Mouse (Mus musculus) layer of hippocampus, adult 11-12 months (tissue): ENCODE results near the gene Tbc1d19.

Experiments
- DNase-seq: peaks from one replicate; pipeline ENCODE4 v3.0.0; 2022; ENCODE audit warnings: low spot score

The Tbc1d19 gene

DNA sequence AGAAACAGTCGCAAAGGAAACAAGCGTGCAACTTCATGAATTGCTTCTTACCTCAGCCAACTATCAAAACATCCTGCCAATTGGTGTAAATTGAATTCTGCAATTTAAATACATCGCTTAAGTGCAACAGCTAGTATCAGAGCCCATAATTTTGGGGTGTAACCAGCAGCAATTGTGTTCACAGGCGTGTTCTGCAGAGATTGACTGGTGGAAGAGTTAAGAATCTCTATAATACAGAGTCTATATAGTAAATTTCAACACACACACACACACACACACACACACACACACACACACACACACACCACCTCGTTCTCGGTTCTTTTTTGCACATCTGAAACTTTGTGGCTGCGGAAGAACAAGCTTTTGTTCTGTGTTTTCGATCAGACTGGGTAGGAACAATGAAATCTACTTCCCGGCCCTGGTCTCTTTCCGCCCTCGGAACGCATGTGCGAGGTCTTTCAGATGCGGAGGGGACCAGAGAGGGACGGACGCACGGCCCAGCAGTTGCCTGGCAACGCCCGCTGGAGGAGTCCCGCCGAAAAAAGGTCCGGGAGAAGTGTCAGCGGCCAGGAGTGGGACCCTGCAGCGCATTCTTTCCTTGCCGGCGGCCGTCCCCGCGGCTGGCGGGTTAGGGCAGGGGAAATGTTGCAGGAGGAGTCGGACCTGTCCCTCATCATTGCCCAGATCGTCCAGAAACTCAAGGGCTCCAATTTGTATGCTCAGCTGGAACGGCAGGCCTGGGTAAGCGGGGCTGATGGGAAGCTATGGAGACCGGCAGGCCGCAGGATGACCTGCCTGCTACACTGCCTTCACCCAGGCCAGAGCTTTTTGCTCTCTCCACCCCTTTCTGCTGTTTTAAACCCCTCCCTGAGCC lies at the start of gene Tbc1d19:
Gene Tbc1d19, plus strand, starts transcription at position 492 of the 877 bp plus-strand sequence.
- peak; percentile 86 for DNase-seq

GRCm38 (mm10) chr5:53759912-53760311 lies 49.5 kb upstream of the Tbc1d19 start:
- no peak for DNase-seq

DNA sequence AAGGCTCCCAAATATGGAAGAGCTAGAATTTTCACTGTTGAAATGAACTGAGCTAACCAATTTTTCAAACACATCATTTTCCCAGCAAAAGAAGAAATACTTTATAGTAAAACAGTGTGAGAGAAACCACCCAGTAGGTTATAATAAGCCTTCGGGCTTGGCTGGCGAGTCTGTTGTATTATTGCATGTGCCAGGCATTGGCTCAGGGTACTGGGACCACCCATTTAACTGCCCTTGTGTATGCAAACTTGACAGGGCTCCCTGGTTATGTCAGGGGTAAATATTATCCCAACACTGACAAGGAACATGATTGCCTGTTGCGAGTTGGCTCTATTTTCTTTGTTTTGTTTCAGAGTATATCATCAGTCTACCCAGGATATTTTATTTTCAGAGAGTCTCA lies 48.5 kb upstream of the Tbc1d19 start:
- DNase-seq, result no peak

DNA sequence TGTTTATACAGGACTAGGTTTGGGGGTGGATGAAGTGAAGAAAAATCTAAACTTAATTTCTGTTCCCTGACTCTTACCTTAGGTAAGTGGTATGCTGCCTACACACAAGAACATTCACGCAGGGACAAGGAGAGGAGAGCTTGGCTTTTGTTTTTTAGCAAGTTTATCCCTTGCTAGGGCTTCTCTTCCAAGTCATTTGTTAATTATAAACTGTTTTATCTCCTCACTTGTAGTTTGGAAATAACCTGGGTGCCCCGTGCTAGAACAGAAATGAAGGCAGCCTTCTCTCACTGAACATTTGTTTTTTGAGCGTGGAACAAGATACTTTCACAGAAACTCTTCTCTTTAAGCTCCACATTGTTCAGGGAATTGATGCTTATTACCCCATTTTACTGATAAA lies 48.1 kb upstream of the Tbc1d19 start:
- no peak for DNase-seq

GRCm38 (mm10) chr5:53784818-53785520 lies 24.4 kb upstream of the Tbc1d19 start:
- no peak for DNase-seq

DNA sequence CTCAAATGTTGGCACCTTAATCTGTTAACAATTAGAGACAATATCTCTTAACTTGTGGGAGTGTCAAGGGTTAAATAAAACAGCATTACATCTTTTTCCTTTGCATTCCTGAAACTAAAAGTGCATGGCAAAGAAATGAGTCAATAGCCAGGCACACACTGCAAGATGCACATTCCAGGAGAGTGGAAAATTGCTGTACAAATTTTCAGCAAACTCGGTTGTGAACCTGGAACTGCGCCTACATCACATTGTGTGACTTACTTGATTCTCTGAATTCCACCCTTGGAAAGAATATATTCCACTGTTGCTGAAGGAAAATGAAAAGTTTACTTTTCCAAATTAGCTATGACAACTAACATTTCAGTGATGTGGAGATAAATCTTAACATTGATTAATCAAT lies 8.0 kb upstream of the Tbc1d19 start:
- no peak for DNase-seq

DNA sequence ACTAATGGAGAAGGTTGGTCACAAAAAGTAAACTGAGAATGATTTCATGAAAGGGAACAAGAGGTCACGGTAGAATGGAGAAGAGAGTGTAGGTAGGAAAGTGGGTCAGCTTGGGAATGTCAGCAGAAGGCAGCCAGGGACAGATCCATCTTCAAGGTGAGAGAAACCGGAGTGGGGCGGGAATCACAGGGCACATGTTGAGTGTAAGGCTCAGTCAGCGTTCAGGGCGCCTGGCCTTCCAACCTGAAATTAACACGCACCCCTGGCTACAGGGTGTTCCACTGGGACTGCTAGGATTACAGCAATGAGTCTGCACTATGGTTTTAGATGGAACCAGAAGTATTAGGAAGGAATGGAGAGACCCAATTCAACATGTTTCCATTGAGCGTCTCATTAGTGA lies 10.3 kb downstream of the Tbc1d19 start:
- no peak for DNase-seq

GRCm38 (mm10) chr5:53825886-53826285 lies 16.5 kb downstream of the Tbc1d19 start:
- no peak for DNase-seq

DNA sequence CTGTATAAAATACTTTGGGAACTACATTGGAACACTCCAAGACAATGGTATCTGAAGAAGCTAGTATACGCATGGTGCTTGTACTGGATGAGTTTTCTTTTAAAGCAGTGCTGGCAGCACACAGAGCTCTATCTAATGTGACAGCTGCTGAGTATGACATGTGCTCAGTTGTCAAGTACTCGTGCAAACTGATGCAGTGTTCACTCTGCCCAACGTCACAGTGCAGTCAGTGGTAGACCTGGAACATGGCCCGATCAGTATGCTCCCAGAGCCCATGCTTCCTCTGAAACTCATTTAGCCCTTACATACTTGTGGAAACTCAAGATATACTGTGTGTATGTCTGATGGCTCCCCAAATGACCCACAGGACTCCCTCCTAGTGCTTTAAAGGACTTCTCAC lies 25.1 kb downstream of the Tbc1d19 start:
- no peak for DNase-seq

DNA sequence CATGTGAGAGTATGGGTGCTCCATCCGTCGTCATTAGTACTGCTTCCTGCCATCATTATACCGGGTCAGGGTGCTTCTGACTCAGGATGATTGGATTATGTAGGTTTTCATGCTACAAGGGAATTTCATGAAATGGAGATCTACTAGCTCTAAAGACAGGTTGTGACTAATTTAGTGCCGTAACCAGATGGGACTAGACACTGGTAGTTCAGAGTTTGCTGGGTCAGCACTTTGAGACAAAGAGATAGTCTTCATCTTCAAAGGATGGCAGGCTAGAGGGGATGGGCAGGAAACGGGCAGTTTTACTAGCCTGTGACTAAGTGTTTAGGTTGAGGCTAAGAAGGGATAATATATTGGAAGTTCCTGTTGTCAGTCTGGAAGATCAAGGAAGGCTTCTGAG lies 31.9 kb downstream of the Tbc1d19 start:
- no peak for DNase-seq

- DNase-seq, result no peak
Observed at GRCm38 (mm10) chr5:53848294-53848942, 39.0 kb downstream of the Tbc1d19 start.

GRCm38 (mm10) chr5:53852574-53852973 lies 43.2 kb downstream of the Tbc1d19 start:
- no peak for DNase-seq

DNA sequence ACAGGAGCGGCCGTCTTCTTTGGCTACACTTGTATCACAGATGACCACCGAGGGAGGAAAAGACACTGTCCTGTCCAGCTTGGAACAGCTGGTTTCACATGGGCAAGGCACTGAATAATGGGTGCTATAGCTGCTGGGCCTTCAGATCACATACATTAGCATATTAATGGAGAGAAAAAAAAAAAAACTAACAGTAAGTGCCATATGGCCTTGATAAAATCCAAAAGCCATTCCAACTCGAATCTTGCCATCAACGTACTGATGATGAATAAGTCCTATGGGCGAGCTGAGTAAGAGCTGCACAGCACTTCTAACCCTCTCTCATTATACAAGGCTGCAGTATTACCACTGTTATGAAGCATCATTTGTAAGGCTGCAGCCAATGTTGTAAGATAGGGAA lies 45.2 kb downstream of the Tbc1d19 start:
- no peak for DNase-seq

DNA sequence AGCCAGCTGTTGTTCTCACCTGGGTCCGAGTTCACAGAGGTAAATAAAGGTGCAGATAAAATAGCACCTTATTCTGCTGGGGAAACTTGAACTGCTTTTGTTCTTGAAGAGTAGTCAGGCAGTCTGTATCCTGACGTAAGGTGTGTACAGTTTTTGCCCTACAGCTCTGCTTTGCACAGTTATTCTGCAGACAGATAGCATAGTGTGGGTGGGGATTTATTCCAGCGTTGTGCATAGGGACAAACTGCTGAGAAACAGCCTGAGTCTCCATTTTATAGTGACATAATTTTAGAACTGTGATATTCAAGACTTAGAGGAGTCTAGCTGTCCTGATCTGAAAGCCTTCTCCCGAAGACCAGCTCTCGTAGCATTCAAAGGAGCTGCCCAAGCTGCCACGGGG lies 46.6 kb downstream of the Tbc1d19 start:
- DNase-seq, result no peak

- no peak for DNase-seq
Observed at GRCm38 (mm10) chr5:53865146-53865545, 55.7 kb downstream of the Tbc1d19 start.

- peak; percentile 1 for DNase-seq
Observed at GRCm38 (mm10) chr5:53865991-53866390, 56.6 kb downstream of the Tbc1d19 start.

DNA sequence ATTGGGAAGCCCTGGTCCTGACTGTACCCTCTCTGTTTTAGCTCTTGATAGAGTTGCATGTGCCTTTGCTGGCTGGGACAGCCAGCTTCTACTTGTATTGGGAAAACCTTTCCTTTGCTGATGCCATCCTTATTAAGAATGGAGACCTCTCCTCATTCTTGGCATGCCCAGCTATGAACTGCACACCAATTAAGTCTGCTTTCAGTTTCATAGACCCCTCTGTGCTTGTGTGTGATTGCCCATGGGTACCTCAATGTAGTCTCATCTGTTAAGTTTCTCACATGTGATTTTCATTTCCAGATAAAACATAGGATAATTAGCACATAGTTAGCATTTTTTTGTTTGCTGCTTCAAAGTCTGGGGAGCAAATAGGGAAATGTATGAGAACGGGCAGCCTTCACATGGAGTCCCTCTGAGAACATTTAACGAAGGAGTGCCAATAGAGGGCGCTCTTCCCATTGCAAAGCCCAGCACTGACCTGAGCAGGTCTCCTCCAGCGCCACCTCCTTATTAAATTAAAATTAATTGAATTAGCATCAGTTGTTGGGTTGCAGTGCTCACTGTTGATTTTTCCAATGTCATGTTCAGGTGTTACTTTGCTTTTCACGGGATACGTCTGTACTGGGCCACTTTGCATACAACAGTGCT lies 62.4 kb downstream of the Tbc1d19 start:
- peak; percentile 76 for DNase-seq

DNA sequence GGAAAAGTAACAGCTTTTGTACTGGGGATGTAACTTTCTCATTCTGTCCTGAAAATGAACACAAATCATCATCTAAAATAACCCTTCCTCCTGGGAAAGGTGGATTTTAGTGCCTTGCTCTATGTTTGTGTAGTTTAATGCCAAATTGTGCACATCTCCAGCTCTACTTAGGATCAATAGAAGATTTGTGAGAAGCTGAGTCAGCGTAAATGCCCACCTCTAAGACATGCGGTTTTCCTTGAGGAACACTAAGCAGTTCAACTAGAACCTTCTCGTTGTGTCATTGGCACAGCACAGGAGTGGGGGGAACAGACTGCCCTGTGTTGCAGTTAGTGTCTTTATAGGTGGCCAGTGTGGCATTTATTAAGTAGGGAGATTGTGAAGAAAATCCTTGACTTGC lies 65.6 kb downstream of the Tbc1d19 start:
- DNase-seq, result no peak

DNA sequence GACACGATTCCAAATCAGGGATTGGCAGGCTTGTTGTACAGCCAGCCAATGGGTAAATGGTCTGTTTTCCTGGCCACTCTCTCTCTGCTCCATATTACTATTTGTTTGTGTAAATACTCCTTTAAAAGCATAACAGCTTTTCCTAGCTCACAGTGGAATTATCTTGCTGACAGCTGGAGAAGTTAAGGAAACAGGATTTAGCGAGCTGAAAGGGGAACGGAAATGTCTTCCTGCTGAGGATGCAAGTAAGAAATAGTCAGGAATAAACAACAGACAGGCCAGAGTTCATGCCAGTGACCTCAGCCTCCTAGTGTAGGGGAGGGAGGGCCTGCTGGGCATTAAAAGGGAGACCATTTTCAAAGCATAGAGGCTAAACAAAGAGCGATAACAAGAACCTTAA lies 71.3 kb downstream of the Tbc1d19 start:
- no peak for DNase-seq

DNA sequence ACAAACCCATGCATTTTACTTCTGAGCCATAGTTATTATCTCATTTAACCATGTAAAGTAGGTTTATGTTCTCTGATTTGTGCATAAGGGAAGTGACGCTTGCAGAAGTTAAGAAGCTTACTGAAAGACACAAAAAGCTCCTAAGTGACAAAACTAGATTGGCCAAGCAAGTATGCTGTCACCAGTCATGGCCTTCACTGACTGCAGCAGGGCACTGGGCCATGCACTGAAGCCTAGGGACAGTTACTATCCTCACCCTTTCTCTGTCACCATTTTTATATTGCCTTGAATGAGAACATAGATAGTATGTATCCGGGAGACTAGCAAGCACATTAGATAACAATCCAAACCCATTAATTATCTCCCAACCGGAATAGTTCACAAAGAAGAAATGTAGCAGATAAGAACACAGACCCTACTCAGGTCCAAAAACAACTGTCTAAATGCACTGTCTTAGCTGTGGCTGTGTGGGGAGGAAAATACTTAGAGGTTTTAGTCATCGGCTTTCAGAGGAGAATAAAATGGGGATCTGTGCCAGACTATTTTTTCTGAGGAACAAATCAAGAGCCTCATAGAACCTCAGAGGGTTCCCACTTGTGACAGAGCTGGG lies 72.1 kb downstream of the Tbc1d19 start:
- no peak for DNase-seq

- DNase-seq, result no peak
Observed at GRCm38 (mm10) chr5:53901406-53901805, 92.0 kb downstream of the Tbc1d19 start.

- DNase-seq, result no peak
Observed at GRCm38 (mm10) chr5:53902757-53903156, 93.4 kb downstream of the Tbc1d19 start.
